Mouse (Mus musculus) G1E (cell line): ENCODE measurements around the gene Trex1. TPM values are rescaled to one million over a fixed set of nuclear protein-coding genes. Genes with fewer than 3 reads are reported as not detected.

Experiments used
- ATAC-seq: 2 replicates; pipeline ENCODE4 v1.8.0; 2016; ENCODE audit warnings: mild to moderate bottlenecking; ENCODE audit not compliant: insufficient number of reproducible peaks, poor library complexity, low FRiP score, severe bottlenecking; ENCODE audit errors: extremely low read depth
- DNase-seq: peaks from one replicate; pipeline ENCODE4 v3.0.0; 2012; ENCODE audit warnings: low spot score
- H3K27me3 ChIP-seq: 2 replicates; pipeline ENCODE4 v1.6.1; 2012; ENCODE audit warnings: mild to moderate bottlenecking, low read length, inconsistent platforms; ENCODE audit not compliant: insufficient read depth
- H3K36me3 ChIP-seq: replicated peaks from 2 replicates; pipeline ENCODE3; 2012; ENCODE audit warnings: mild to moderate bottlenecking, inconsistent platforms
- H3K4me1 ChIP-seq: 2 replicates; pipeline ENCODE4 v1.6.1; 2012; ENCODE audit warnings: low read depth, low read length, inconsistent platforms, mixed read lengths; ENCODE audit not compliant: insufficient read depth
- H3K4me3 ChIP-seq: 2 replicates; pipeline ENCODE4 v1.5.1; 2012; ENCODE audit warnings: low read depth, mild to moderate bottlenecking, inconsistent platforms, low read length, moderate library complexity, mixed read lengths
- H3K9me3 ChIP-seq: replicated peaks from 2 replicates; pipeline ENCODE4 v1.6.1; 2012; ENCODE audit warnings: inconsistent platforms
- CTCF ChIP-seq: IDR thresholded peaks from 2 replicates; pipeline ENCODE4 v1.5.1; 2012; ENCODE audit warnings: low read depth, low read length, inconsistent platforms, mixed read lengths
- GATA1 ChIP-seq: IDR thresholded peaks from 2 replicates; pipeline ENCODE4 v1.6.1; 2012; ENCODE audit warnings: borderline replicate concordance, low read length, inconsistent platforms, mixed read lengths
- GATA2 ChIP-seq: IDR thresholded peaks from 2 replicates; pipeline ENCODE4 v1.6.1; 2012; ENCODE audit warnings: low read depth, low read length, inconsistent platforms, borderline replicate concordance
- POLR2AphosphoS5 ChIP-seq: IDR thresholded peaks from 2 replicates; pipeline ENCODE4 v1.6.1; 2012; ENCODE audit warnings: low read depth, low read length, inconsistent platforms; ENCODE audit not compliant: insufficient replicate concordance
- TAL1 ChIP-seq: conservative IDR thresholded peaks from 2 replicates; pipeline ENCODE4 v1.6.1; 2012; ENCODE audit warnings: low read depth, low read length, inconsistent platforms, mixed read lengths
- polyA plus RNA-seq: library from polyadenylated mRNA; stranded (reverse); fragments of >175 nt; gene quantifications from 2 replicates; pipeline ENCODE4 v1.2.3, GENCODE M21; 2012
- total RNA-seq, 2 experiments: library from RNA; stranded (forward) in 1 of 2; stranded (reverse) in 1 of 2; fragments of 200-1000 nt in 1 of 2; fragments of >200 nt in 1 of 2; fragmentation: Nextera tagmentation in 1 of 2; gene quantifications; 2 replicates each; pipeline ENCODE4 v1.2.3; 2014 to 2017

Trex1 gene
- total and polyA plus RNA-seq, 3 experiments, result 9.6 to 27.4 (median 12.2) TPM

DNA sequence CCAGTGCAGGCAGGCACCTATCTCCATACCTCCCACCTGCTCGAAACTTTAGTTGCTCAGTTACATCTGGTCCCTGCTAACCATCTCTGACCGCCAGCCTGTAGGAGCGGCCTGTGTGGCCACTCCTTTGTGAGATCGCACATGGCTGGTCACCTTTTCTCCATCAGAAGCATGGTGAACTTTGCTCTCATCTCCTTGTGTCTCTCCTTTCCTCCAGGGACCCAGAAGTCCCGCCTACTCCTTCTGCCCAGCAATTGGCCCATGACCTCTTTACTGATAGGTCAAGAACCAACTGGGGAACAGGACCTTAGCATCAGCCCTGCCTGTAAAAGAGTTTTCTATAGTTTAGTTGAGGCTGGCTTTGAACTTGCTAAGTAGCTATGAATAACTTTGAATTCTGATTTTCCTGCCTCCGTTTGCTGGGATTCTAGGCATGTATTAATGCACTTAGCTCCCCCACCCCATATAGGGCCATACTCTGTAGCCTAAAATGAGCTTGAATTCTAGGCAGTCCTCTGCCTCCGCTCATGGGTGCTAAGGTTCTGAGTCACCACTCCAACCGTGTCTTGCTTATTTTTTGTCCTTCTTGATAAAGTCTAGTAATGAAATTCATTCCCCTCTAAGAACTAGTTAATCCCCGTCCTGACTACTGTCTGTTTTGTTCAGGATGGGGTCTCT is 9.4 kb downstream of the Trex1 start:
- peaks cover 39% of the 10 kb centered on the region for H3K4me1 ChIP-seq
- no peak for TF ChIP-seq POLR2AphosphoS5
- H3K4me3 ChIP-seq, result 0 out of 2 replicates have a peak overlapping the region, but pooled peaks have one; percentile 30
- DNase-seq (no peak), ATAC-seq (no peak)
- H3K27me3 ChIP-seq, result no peaks in the 10 kb centered on the region
- H3K36me3 ChIP-seq, result peaks cover 34% of the 10 kb centered on the region
- H3K9me3 ChIP-seq, result no peaks in the 10 kb centered on the region

- Histone ChIP-seq H3K9me3 (no peaks in the 10 kb centered on the region), H3K27me3 (no peaks in the 10 kb centered on the region), H3K4me1 (peaks cover 31% of the 10 kb centered on the region), H3K4me3 (no peak overlapping the region), H3K36me3 (peaks cover 33% of the 10 kb centered on the region)
- DNase-seq, result no peak
- ATAC-seq, result no peak
- TF ChIP-seq TAL1 (no peak), GATA1 (no peak)
These were observed 10.2 kb downstream of the Trex1 start for GRCm38 (mm10) chr9:109049316-109049715.

GRCm38 (mm10) chr9:109046306-109046705 is 13.2 kb downstream of the Trex1 start:
- Histone ChIP-seq H3K4me3 (no peak overlapping the region), H3K9me3 (no peaks in the 10 kb centered on the region), H3K27me3 (no peaks in the 10 kb centered on the region), H3K4me1 (peaks cover 14% of the 10 kb centered on the region), H3K36me3 (peaks cover 19% of the 10 kb centered on the region)
- DNase-seq (peak; percentile 30), ATAC-seq (peak; percentile 45; the same call in 1 of the 2 replicates)
- TF ChIP-seq TAL1 (no peak), POLR2AphosphoS5 (no peak), CTCF (peak; percentile 10; the same call in 1 of the 2 replicates), GATA2 (no peak), GATA1 (no peak)

DNA sequence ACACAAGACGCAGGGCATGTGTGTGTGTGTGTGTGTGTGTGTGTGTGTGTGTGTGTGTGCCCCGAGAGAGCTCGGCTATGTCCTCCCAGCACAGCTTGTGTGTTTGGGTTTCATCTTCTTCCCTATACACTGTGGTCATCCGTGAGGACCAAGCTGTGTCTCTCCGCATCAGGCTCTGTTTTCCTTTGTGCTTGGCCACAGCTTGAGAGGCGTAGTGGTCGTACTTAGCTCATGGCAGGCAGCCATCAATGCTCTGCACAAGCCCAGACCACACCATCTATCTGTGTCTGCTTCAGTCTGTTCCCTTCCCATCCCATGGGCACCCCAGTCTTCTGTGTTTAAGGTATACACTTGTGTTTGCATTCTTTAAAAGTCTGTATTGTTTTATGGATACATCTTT is 18.2 kb downstream of the Trex1 start:
- ATAC-seq (no peak), DNase-seq (no peak)
- H3K9me3 ChIP-seq, result no peaks in the 10 kb centered on the region
- TF ChIP-seq GATA2 (no peak), POLR2AphosphoS5 (no peak), CTCF (no peak)
- H3K27me3 ChIP-seq, result peaks cover 7% of the 10 kb centered on the region; the same call in 1 of the 2 replicates
- peaks cover 33% of the 10 kb centered on the region for H3K4me1 ChIP-seq
- peaks cover 15% of the 10 kb centered on the region for H3K36me3 ChIP-seq
- H3K4me3 ChIP-seq, result no peak overlapping the region

- Histone ChIP-seq H3K36me3 (peaks cover 14% of the 10 kb centered on the region), H3K4me1 (peaks cover 33% of the 10 kb centered on the region), H3K4me3 (no peak overlapping the region), H3K9me3 (no peaks in the 10 kb centered on the region), H3K27me3 (peaks cover 7% of the 10 kb centered on the region; the same call in 1 of the 2 replicates)
- DNase-seq (no peak), ATAC-seq (no peak)
- no peak for TF ChIP-seq TAL1
- no peak for TF ChIP-seq GATA2
- no peak for TF ChIP-seq CTCF
- TF ChIP-seq GATA1, result no peak
- TF ChIP-seq POLR2AphosphoS5, result no peak
These were observed 18.6 kb downstream of the Trex1 start for GRCm38 (mm10) chr9:109040906-109041305.

- TF ChIP-seq TAL1 (no peak), GATA2 (no peak)
- peaks cover 14% of the 10 kb centered on the region for H3K36me3 ChIP-seq
- no peaks in the 10 kb centered on the region for H3K9me3 ChIP-seq
- no peak overlapping the region for H3K4me3 ChIP-seq
- no peak for DNase-seq
- H3K27me3 ChIP-seq, result peaks cover 7% of the 10 kb centered on the region; the same call in 1 of the 2 replicates
- ATAC-seq, result no peak
- H3K4me1 ChIP-seq, result peaks cover 33% of the 10 kb centered on the region
These were observed 19.3 kb downstream of the Trex1 start for GRCm38 (mm10) chr9:109040216-109040615.

DNA sequence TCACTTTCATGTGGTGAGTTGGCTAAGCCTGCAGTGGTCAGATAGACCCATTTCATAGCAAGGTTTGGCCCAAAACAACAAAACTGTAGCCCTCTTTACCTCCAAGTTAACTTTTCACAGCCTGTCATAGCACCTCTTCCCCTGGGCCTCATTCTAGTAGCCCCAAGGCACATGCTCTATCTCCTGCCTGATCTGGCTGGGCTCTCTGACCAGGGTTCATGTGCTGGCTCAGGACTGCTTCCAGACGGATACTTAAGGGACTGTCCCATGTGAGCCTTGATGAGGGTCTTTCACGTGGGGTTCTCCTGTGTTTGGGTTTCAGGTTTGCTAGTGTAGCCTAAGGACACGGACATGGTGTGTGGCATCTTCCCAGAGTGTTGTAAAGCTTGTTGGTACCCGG is 19.9 kb downstream of the Trex1 start:
- ATAC-seq (no peak), DNase-seq (no peak)
- Histone ChIP-seq H3K4me3 (no peak overlapping the region; the same call in 1 of the 2 replicates), H3K9me3 (no peaks in the 10 kb centered on the region), H3K36me3 (peaks cover 14% of the 10 kb centered on the region), H3K4me1 (peaks cover 33% of the 10 kb centered on the region), H3K27me3 (peaks cover 7% of the 10 kb centered on the region; the same call in 1 of the 2 replicates)
- no peak for TF ChIP-seq CTCF
- TF ChIP-seq GATA1, result no peak
- no peak for TF ChIP-seq TAL1
- no peak for TF ChIP-seq POLR2AphosphoS5
